Mouse (Mus musculus): Measurements from ENCODE around the gene Apoh.

- TF ChIP-seq CTCF (IDR thresholded peaks at IDR 0.05; ENCODE audit: borderline replicate concordance, insufficient read depth, low read depth, low read length) (no peak), POLR2A (IDR thresholded peaks at IDR 0.05; ENCODE audit: borderline replicate concordance, insufficient read depth, low read length) (no peak)
Observed at GRCm38 (mm10) chr11:108423221-108423620, 80.1 kb downstream of the Apoh start.
